Mouse (Mus musculus): ENCODE measurements around the gene Vmn1r174.
"Not testable (repeated sequence)": the region's sequence is repeated elsewhere in the genome, so short reads cannot be mapped to it uniquely, and the experiment has no call there.

The Vmn1r174 gene

DNA sequence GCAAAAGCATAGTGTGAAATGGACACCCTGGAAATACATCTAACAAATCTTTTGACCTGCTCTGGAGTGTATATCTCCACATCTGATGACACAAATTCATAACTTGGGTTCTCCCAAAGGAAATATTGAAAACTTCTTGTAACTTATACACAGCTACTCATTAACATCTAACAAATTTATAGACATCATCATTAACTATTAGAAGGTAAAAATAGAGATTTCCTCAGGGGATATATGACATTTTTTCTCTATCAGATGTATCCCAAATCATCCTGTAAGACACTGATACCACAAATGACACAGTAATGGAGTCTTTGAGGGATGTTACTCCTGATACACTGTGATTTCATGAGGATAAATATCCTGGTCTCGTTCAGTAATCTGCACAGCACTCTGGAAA is at the start of gene Vmn1r174:
Gene Vmn1r174, plus strand, starts transcription at position 301 of the 400 bp plus-strand sequence.
- not testable (repeated sequence) for ATAC-seq (ENCODE audit: insufficient number of reproducible peaks, low FRiP score, low TSS enrichment)

DNA sequence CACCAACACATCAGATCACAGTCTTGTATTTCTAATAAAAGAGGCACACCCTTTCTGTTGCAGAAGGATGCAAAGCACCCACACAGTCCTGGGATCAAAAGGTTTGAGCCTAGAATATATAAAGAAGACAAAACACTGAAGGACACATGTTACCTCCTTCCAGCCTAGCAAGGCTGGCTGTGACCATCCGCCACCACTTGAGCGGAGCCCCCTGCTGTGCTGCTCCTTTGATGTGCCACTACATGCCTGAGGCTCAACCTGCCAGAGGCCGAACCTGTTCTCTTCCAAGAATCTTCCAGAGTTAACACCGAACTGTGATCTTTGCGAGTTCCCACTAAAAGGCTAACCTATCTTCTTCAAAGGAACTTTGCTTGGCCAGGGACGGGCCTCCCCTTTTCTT is 32.5 kb downstream of the Vmn1r174 start:
- no peak for ATAC-seq (ENCODE audit: insufficient number of reproducible peaks, low FRiP score, low TSS enrichment)

DNA sequence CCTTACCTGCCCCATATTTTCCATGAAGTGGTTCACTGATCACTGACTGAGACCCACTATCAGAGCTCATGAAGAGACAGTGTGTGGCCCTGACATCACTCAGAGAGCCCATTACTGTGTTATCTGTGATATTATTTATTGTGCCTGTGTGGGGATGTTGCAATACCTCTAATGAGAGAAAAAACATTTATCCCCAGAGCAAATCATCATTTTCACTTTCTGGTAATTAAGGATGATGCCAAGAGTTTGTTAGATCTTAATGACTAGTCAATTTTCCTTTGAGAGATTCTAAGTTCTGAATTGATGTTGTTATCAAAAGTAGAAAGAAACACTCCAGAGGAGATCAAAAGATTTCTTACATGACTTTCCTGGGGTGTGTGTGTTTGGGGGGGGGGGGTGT is 58.5 kb downstream of the Vmn1r174 start, which contains the start of gene Vmn1r175:
Gene Vmn1r175, minus strand, starts transcription at position 101 of the 400 bp plus-strand sequence.
- not testable (repeated sequence) for ATAC-seq (ENCODE audit: insufficient number of reproducible peaks, low FRiP score, low TSS enrichment)
